Mouse (Mus musculus): Measurements from ENCODE around the gene Aamdc.

- TF ChIP-seq CTCF (IDR thresholded peaks at IDR 0.05; ENCODE audit: borderline replicate concordance, extremely low read depth, insufficient read depth, insufficient read length) (no peak), POLR2A (IDR thresholded peaks at IDR 0.05; ENCODE audit: borderline replicate concordance, extremely low read depth, insufficient read depth, insufficient read length, poor library complexity, severe bottlenecking) (no peak)
These were observed 11.2 kb upstream of the Aamdc start for GRCm38 (mm10) chr7:97590488-97590887.
